Mouse (Mus musculus): ENCODE data around the gene Tnfrsf1a.

DNA sequence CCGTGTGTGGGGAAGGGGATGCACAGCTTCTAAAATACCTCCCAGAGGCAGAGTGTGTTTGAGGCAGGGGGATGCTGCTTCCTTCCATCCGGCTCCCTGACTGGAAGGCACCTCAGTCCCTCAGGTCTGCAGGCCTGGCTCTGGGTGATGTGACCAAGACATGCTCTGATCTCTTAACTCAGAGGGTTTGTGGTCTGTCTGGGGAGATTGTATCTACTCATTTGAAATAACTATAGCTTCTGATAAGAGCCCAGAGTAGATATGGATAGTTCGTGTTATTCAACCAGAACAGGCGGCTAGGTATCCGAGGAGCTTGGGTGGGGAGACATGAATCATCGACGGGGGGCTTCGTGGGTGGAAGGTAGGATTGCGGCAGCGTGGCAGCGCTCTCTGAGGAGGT is 4.1 kb downstream of the Tnfrsf1a start:
- TF ChIP-seq CTCF (IDR thresholded peaks at IDR 0.05; ENCODE audit: control insufficient read depth, insufficient read depth, insufficient replicate concordance, low read depth, low read length) (no peak), POLR2A (IDR thresholded peaks at IDR 0.05; ENCODE audit: control insufficient read depth, low read depth, low read length) (no peak)
